Mouse (Mus musculus) lung, embryonic 15.5 days (tissue): ENCODE results near the gene Icos. TPM values are rescaled to one million over a fixed set of nuclear protein-coding genes. Genes with fewer than 3 reads are reported as not detected.

ENCODE experiments used
- ATAC-seq: fragments of 200-750 bp; cut with Nextera tagmentation; 2 replicates; pipeline ENCODE4 v1.8.0; 2017; ENCODE audit warnings: moderate number of reproducible peaks, borderline replicate concordance; ENCODE audit not compliant: low FRiP score, low TSS enrichment; ENCODE audit errors: extremely low read depth
- H3K27ac ChIP-seq: fragments of 300-500 bp; sonication (generic); 2 replicates; pipeline ENCODE4 v1.5.1; 2015; ENCODE audit warnings: moderate library complexity, mild to moderate bottlenecking, inconsistent platforms
- H3K27me3 ChIP-seq: fragments of 300-500 bp; sonication (generic); 2 replicates; pipeline ENCODE4 v1.6.1; 2015; ENCODE audit warnings: inconsistent platforms
- H3K36me3 ChIP-seq: fragments of 300-500 bp; sonication (generic); 2 replicates; pipeline ENCODE4 v1.6.1; 2015; ENCODE audit warnings: inconsistent platforms
- H3K4me1 ChIP-seq: fragments of 300-500 bp; sonication (generic); 2 replicates; pipeline ENCODE4 v1.6.1; 2015; ENCODE audit warnings: inconsistent platforms
- H3K4me2 ChIP-seq: fragments of 300-500 bp; sonication (generic); 2 replicates; pipeline ENCODE4 v1.6.1; 2015; ENCODE audit warnings: inconsistent platforms, mild to moderate bottlenecking, moderate library complexity
- H3K4me3 ChIP-seq: fragments of 300-500 bp; sonication (generic); 2 replicates; pipeline ENCODE4 v1.5.1; 2015; ENCODE audit warnings: mild to moderate bottlenecking, inconsistent platforms
- H3K9ac ChIP-seq: fragments of 300-500 bp; sonication (generic); 2 replicates; pipeline ENCODE4 v1.6.1; 2015; ENCODE audit warnings: inconsistent platforms
- H3K9me3 ChIP-seq: fragments of 300-500 bp; sonication (generic); 2 replicates; pipeline ENCODE4 v1.6.1; 2016; ENCODE audit warnings: inconsistent platforms
- WGBS: fragments of 180-500 bp; shearing (Covaris S2); methylation state at CpG from one replicate; pipeline ENCODE4 v1.1.7; 2015; 5-methylcytosine and 5-hydroxymethylcytosine counted together
- polyA plus RNA-seq: library from polyadenylated mRNA; unstranded; fragments of >200 nt; fragmentation: Nextera tagmentation; extraction: Ambion mirVana; gene quantifications from 2 replicates; pipeline ENCODE4 v1.2.1, GENCODE M21; 2015

Icos gene
- polyA plus RNA-seq, 1 experiment from 2014 or later, result 0.81 TPM

DNA sequence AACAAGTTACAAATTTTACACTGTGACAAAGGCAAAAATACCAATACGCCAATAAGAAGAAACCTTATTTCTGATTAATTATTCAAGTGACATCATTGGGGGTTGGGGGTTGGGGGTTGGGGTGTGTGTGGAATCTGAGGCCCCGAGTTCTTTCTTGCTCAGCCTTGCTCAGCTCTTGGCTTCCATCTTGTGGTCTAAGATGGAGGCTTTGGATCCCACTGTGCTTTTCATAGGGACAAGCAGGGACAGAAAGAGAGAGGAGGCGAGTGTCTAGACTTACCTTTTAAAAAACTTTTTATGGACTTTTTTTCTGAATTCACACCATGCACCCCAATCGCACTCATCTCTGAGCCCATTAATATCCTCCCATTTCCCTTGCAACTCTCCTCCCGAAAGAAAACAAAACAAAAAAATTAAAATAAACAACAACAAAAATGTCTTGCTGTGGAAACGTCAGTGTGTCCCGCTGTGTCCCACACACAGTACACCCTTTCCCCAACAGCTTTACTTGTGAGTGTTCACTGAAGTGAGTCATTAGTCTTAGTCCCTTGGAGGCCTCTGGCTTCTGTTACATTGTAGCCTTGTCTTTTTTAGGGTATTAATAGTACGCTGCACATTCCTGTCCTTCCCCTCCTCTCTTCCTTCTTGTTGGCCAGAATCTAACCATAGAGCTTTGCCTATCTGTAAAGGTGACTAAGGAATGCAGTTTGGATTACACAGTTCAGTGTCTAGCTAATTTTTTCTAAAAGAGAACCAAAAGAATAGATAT is 31.9 kb upstream of the Icos start:
- Histone ChIP-seq H3K4me2 (no peak overlapping the region), H3K4me3 (no peak overlapping the region), H3K36me3 (no peaks in the 10 kb centered on the region), H3K4me1 (0 out of 2 replicates have a peak, but pooled peaks cover 3% of the 10 kb centered on the region), H3K9ac (no peak overlapping the region), H3K9me3 (no peaks in the 10 kb centered on the region), H3K27me3 (no peaks in the 10 kb centered on the region), H3K27ac (no peak overlapping the region)
- 73% methylated on average over 8 of the region's 8 CpGs for WGBS
- no peak for ATAC-seq

DNA sequence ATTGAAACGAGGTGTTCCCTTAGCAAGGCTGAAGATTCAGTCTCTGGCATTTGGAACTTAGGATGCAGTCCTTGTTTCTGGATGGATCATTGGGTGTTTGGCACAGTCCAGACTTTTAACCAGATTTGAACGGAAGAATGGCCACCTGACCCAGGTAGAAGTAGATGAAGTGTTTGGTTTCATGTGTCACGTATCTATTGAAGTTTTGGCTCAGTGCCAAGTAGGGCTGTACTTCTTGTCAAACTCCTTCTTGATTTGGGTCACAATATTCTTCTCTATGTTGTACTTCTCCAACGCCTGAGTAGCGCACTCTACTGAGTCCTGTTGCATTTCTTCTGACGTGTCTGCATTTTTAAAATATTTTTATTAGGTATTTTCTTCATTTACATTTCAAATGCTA is 29.6 kb upstream of the Icos start:
- Histone ChIP-seq H3K9ac (no peak overlapping the region), H3K27ac (no peak overlapping the region), H3K27me3 (no peaks in the 10 kb centered on the region), H3K9me3 (no peaks in the 10 kb centered on the region), H3K36me3 (no peaks in the 10 kb centered on the region), H3K4me2 (no peak overlapping the region), H3K4me1 (peaks cover 6% of the 10 kb centered on the region; the same call in 1 of the 2 replicates), H3K4me3 (no peak overlapping the region)
- 54% methylated on average over 6 of the region's 6 CpGs for WGBS
- ATAC-seq, result no peak

DNA sequence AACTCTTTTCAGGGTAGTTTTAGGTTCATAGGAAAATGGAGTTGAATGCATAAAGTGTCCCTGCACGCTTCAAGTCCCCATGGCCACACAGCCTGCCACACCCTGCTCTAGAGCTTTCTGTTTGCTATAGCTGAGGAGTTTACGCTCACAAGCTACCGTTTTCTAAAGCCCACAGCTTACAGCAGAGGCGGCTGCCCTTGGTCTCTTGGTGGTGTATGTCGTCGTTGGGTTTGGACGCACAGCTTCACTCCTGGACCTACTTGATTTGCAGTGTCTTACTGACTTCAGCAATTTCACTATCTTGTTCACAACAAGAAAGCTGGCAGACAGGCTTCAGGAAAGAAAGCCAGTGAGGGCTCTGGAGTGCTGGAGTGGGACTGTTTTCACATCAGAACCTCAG is 24.8 kb upstream of the Icos start:
- Histone ChIP-seq H3K27me3 (no peaks in the 10 kb centered on the region), H3K4me3 (no peak overlapping the region), H3K9me3 (no peaks in the 10 kb centered on the region), H3K9ac (no peak overlapping the region), H3K36me3 (no peaks in the 10 kb centered on the region), H3K27ac (no peak overlapping the region), H3K4me2 (no peak overlapping the region; the same call in 1 of the 2 replicates), H3K4me1 (peaks cover 4% of the 10 kb centered on the region; the same call in 1 of the 2 replicates)
- no peak for ATAC-seq
- 51% methylated on average over 7 of the region's 7 CpGs for WGBS

DNA sequence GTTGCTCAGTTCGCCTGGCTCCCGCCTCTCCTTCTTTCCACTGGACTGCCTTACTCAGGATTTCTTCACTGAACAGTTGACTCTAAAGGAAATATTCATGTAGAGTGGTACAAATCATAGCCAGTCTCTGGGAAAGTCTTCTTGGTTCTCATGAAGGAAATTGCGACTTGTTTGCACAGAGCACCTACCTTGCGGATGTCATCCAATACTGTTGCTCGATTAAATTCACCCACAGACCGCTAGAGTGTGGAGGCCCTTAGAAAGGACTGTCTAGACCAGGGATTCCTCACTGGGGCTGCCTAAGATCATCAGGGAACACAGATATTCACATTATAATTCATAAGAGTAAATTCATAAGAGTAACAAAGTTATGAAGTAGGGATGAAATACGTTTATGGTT is 24.0 kb upstream of the Icos start:
- H3K27ac ChIP-seq, result no peak overlapping the region
- H3K4me1 ChIP-seq, result peaks cover 4% of the 10 kb centered on the region; the same call in 1 of the 2 replicates
- 86% methylated on average over 7 of the region's 7 CpGs for WGBS
- H3K4me2 ChIP-seq, result no peak overlapping the region
- no peaks in the 10 kb centered on the region for H3K9me3 ChIP-seq
- no peak overlapping the region for H3K9ac ChIP-seq
- no peaks in the 10 kb centered on the region for H3K36me3 ChIP-seq
- H3K27me3 ChIP-seq, result no peaks in the 10 kb centered on the region
- ATAC-seq, result no peak
- no peak overlapping the region for H3K4me3 ChIP-seq

DNA sequence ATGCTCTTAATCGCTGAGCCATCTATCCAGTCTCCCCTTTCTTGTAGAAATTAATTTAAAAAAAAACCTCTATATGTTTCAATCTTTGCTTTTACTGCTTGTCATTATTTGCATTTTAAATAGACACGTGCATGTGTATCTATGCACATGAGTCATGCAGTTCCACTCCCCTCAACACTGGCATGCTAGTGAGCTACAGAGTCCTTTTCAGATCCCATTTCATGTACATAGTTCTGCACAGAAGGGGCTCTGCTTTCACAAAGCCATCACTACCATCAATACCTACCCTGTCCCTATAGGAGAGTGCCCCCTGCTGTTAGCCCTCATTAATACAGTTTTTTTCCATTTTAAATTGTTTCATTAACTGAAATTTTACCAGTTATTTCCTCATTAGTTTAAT is 23.0 kb upstream of the Icos start:
- 62% methylated on average over 2 of the region's 2 CpGs for WGBS
- H3K27me3 ChIP-seq, result no peaks in the 10 kb centered on the region
- no peak overlapping the region for H3K9ac ChIP-seq
- ATAC-seq, result no peak
- no peaks in the 10 kb centered on the region for H3K9me3 ChIP-seq
- H3K4me2 ChIP-seq, result no peak overlapping the region
- H3K4me1 ChIP-seq, result peaks cover 4% of the 10 kb centered on the region; the same call in 1 of the 2 replicates
- H3K36me3 ChIP-seq, result no peaks in the 10 kb centered on the region
- H3K27ac ChIP-seq, result no peak overlapping the region
- H3K4me3 ChIP-seq, result no peak overlapping the region

DNA sequence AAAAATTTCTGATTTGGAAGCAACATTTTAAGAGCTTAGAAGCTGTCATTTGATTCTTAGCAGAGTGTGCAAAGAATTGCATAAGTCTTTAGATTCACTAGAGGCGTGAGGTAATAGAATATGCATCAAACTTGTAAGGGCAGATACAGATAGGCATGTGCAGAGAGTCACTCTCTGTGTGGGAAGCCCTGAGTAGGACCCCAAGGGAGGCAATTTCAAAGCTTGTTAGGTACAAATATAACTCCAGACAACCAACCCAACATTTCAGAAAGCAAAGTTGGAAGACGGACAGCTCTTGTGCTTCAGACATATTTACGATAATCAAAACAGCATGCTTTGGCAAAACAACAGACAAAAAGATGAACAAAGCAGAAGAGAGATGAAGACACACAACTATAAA is 22.5 kb upstream of the Icos start:
- no peak overlapping the region for H3K9ac ChIP-seq
- H3K4me1 ChIP-seq, result peaks cover 4% of the 10 kb centered on the region; the same call in 1 of the 2 replicates
- no peak overlapping the region for H3K4me2 ChIP-seq
- no peak for ATAC-seq
- no peaks in the 10 kb centered on the region for H3K36me3 ChIP-seq
- H3K4me3 ChIP-seq, result no peak overlapping the region
- H3K9me3 ChIP-seq, result no peaks in the 10 kb centered on the region
- H3K27me3 ChIP-seq, result no peaks in the 10 kb centered on the region
- 88% methylated on average over 3 of the region's 3 CpGs for WGBS
- no peak overlapping the region for H3K27ac ChIP-seq

DNA sequence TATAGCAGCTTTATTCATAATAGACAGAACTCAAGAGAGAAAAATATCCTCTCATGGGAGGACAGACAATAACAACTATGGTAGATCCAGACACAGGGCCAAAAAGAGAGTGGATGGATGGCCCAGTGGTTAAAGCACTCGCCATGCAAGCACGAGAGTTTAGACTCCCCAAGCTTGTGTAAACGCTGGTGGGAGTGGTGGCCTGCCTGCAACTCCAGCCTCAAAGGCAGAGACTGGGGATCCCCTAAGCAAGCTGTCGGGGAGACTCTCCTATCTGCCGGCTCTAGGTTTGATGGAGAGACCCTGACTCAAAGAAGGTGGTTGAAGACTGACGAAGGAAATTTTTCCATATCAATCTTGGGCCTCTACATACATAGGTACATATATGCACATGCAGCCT is 21.5 kb upstream of the Icos start:
- no peak for ATAC-seq
- H3K9ac ChIP-seq, result no peak overlapping the region
- peaks cover 11% of the 10 kb centered on the region; the same call in 1 of the 2 replicates for H3K4me1 ChIP-seq
- no peak overlapping the region for H3K27ac ChIP-seq
- H3K36me3 ChIP-seq, result no peaks in the 10 kb centered on the region
- no peaks in the 10 kb centered on the region for H3K27me3 ChIP-seq
- no peak overlapping the region for H3K4me3 ChIP-seq
- no peaks in the 10 kb centered on the region for H3K9me3 ChIP-seq
- H3K4me2 ChIP-seq, result no peak overlapping the region
- WGBS, result 73% methylated on average over 6 of the region's 6 CpGs

DNA sequence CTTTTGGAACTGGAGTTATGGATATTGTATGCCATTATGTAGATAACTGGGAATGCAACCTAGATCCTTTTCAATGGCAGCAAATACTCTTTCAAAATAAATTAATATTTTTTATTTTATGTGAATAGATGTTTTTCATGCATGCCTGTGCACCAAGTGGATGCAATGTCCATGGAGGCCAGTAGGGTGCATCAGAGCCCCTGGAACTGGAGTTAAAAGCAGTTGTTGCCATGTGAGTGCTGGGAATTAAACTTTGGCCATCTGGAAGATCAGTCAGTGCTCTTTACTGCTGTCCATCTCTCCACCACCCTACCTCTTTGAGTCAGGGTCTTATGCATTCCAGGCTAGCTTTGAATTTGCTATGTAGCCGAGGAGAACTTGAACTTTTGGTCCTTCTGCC is 19.4 kb upstream of the Icos start:
- Histone ChIP-seq H3K4me1 (0 out of 2 replicates have a peak, but pooled peaks cover 8% of the 10 kb centered on the region), H3K9me3 (no peaks in the 10 kb centered on the region), H3K27ac (no peak overlapping the region), H3K4me3 (no peak overlapping the region), H3K36me3 (no peaks in the 10 kb centered on the region), H3K27me3 (no peaks in the 10 kb centered on the region), H3K4me2 (no peak overlapping the region), H3K9ac (no peak overlapping the region)
- no peak for ATAC-seq
- WGBS, result 100% methylated on average over 1 of the region's 1 CpGs

DNA sequence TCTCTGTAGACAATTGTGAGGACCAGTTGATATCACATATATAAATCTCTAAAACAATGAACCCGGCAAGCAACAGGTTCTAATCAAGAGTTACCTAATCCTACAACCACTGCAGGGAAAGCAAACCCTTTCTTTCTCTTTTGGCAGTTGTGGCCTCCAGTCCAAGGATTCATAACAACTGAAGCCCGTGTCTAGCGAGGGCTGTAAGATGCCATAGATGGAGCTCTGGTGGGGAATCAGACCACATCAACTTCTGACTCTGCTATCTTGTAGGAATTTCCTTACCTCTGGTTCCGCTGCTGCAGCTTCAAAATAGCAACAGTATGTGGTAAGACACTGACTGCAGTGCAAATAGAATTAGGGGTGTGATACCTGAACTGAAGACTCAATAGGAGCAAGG is 18.5 kb upstream of the Icos start:
- H3K36me3 ChIP-seq, result no peaks in the 10 kb centered on the region
- ATAC-seq, result no peak

DNA sequence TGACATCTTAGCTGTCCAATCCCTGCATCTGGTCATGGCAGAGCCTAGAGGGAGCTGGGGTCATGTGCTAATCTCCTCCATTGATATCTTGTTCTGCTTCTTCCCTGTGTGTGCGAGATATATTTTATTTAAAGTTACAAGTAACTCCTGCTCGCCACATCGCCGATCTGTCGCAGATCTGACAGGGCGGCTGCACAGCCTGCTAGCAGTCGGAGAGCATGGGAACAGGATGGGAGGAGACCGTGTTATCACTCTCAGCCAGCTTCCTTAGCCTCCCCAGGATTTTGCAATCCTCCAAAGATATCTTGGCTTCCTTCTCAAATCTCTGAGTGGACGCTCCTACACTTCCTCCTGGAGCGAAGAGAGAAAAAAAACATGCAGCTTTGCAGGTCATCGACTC is 17.3 kb upstream of the Icos start:
- WGBS, result 36% methylated on average over 11 of the region's 11 CpGs
- Histone ChIP-seq H3K36me3 (no peaks in the 10 kb centered on the region), H3K27ac (no peak overlapping the region), H3K9ac (no peak overlapping the region), H3K9me3 (no peaks in the 10 kb centered on the region), H3K27me3 (no peaks in the 10 kb centered on the region), H3K4me1 (0 out of 2 replicates have a peak, but pooled peaks cover 8% of the 10 kb centered on the region), H3K4me3 (no peak overlapping the region), H3K4me2 (peak overlapping the region; percentile 30)
- ATAC-seq, result peak; percentile 57

More for the DNA sequence above, 18.5 kb upstream of the Icos start:
- no peak overlapping the region for H3K9ac ChIP-seq
- no peak overlapping the region for H3K4me3 ChIP-seq
- H3K4me1 ChIP-seq, result 0 out of 2 replicates have a peak, but pooled peaks cover 8% of the 10 kb centered on the region
- no peak overlapping the region for H3K4me2 ChIP-seq
- H3K27ac ChIP-seq, result no peak overlapping the region
- no peaks in the 10 kb centered on the region for H3K9me3 ChIP-seq
- 70% methylated on average over 4 of the region's 4 CpGs for WGBS
- H3K27me3 ChIP-seq, result no peaks in the 10 kb centered on the region

DNA sequence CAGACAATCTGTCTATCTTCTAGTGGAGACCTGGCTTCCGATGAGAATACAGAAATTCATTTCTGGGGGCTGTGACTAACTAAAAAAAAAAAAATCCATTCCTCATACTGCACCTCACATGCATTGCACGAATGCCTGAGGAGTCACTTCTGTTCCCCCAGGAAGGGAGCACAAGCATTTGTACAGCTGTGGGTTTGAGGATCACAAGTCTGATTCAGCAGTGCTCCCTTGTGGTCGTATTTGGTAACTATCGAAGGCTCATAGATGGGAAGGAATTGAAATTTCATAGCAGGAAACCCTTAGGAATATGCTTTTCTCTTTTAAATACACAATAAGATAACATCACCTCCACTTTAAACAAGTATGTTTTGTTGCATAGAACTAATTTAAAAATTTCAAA is 16.6 kb upstream of the Icos start:
- WGBS, result 20% methylated on average over 4 of the region's 4 CpGs

DNA sequence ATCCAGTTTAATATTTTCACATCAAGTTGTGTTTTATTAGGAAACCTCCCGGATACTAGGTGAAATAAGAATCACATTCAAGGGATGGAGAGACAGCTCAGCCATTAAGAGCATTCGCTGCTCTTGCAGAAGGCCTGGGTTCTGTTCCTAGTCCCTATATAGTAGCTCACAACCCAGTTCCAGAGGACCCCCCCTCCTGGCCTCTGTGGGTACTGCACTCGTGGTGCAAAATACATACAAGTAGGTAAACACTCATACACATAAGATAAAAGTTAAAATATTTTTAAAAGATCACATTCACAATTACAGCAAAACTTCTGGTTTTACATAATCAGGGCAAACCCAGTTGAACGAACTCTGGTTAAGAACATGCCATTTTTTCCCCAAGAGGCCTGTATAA is 15.6 kb upstream of the Icos start:
- no peaks in the 10 kb centered on the region for H3K36me3 ChIP-seq
- no peaks in the 10 kb centered on the region for H3K27me3 ChIP-seq
- H3K9ac ChIP-seq, result no peak overlapping the region
- ATAC-seq, result no peak
- WGBS, result 81% methylated on average over 4 of the region's 4 CpGs
- no peak overlapping the region for H3K4me3 ChIP-seq
- H3K4me1 ChIP-seq, result 0 out of 2 replicates have a peak, but pooled peaks cover 8% of the 10 kb centered on the region
- no peaks in the 10 kb centered on the region for H3K9me3 ChIP-seq
- no peak overlapping the region for H3K27ac ChIP-seq
- no peak overlapping the region for H3K4me2 ChIP-seq

More for the DNA sequence above, 16.6 kb upstream of the Icos start:
- ATAC-seq, result no peak
- Histone ChIP-seq H3K27ac (no peak overlapping the region), H3K9me3 (no peaks in the 10 kb centered on the region), H3K27me3 (no peaks in the 10 kb centered on the region), H3K9ac (no peak overlapping the region), H3K4me1 (0 out of 2 replicates have a peak, but pooled peaks cover 8% of the 10 kb centered on the region), H3K4me2 (peak overlapping the region; percentile 30), H3K36me3 (no peaks in the 10 kb centered on the region), H3K4me3 (no peak overlapping the region)
